Mouse (Mus musculus): ENCODE measurements at regions not wholly inside any gene's neighbourhood (a gene's known extent, or its start where the extent isn't known, plus 50 kb on each side); places are given as distances from the start of the nearest gene placed in this dataset.
"Not testable (repeated sequence)": the region's sequence is repeated elsewhere in the genome, so short reads cannot be mapped to it uniquely, and the experiment has no call there.

- no peak overlapping the region for H3K27ac ChIP-seq (ENCODE audit: insufficient read depth, low read depth, low read length)
- H3K36me3 ChIP-seq (ENCODE audit: control insufficient read depth, insufficient read depth, low read length): no peaks in the 10 kb centered on the region
- H3K4me1 ChIP-seq (ENCODE audit: control insufficient read depth, insufficient read depth, low read length): no peaks in the 10 kb centered on the region
- H3K4me3 ChIP-seq (ENCODE audit: insufficient read depth, low read depth, low read length): no peak overlapping the region
- no peaks in the 10 kb centered on the region for H3K27me3 ChIP-seq (replicated peaks; ENCODE audit: control insufficient read depth, insufficient read depth, low read length)
- no peak for DNase-seq
- TF ChIP-seq CTCF (conservative IDR thresholded peaks at IDR 0.05; ENCODE audit: insufficient read depth, insufficient read length, low read depth, low read length) (no peak), POLR2A (IDR thresholded peaks at IDR 0.05; ENCODE audit: low read depth, low read length) (no peak)
- WGBS: 43% methylated on average over 4 of the region's 4 CpGs
These were observed 564.9 kb downstream of the Rpia start for GRCm38 (mm10) chr6:70227166-70227565.

GRCm38 (mm10) chr6:70216632-70217031, 575.4 kb downstream of the Rpia start:
- H3K27ac ChIP-seq (ENCODE audit: insufficient read depth, low read depth, low read length); H3K4me1 ChIP-seq (ENCODE audit: control insufficient read depth, insufficient read depth, low read length); H3K36me3 ChIP-seq (ENCODE audit: control insufficient read depth, insufficient read depth, low read length); H3K27me3 ChIP-seq (replicated peaks; ENCODE audit: control insufficient read depth, insufficient read depth, low read length); H3K4me3 ChIP-seq (ENCODE audit: insufficient read depth, low read depth, low read length); DNase-seq: not testable (repeated sequence)
- WGBS: 28% methylated on average over 2 of the region's 2 CpGs

GRCm38 (mm10) chr6:70215781-70216180, 576.3 kb downstream of the Rpia start:
- not testable (repeated sequence) for H3K36me3 ChIP-seq (ENCODE audit: control insufficient read depth, insufficient read depth, low read length); H3K4me3 ChIP-seq (ENCODE audit: insufficient read depth, low read depth, low read length); H3K27me3 ChIP-seq (replicated peaks; ENCODE audit: control insufficient read depth, insufficient read depth, low read length); H3K4me1 ChIP-seq (ENCODE audit: control insufficient read depth, insufficient read depth, low read length); DNase-seq; H3K27ac ChIP-seq (ENCODE audit: insufficient read depth, low read depth, low read length)
- WGBS: 24% methylated on average over 3 of the region's 3 CpGs

Measured in kidney, adult 2 months (tissue).